Mouse (Mus musculus) cortical plate, adult 2 months (tissue): ENCODE results near the gene Baiap2.

Experiments used
- CTCF ChIP-seq: fragments of 200-500 bp; IDR thresholded peaks from 2 replicates; pipeline ENCODE4 v1.5.1; 2011; ENCODE audit warnings: mild to moderate bottlenecking, control low read depth, low read length; ENCODE audit not compliant: insufficient read depth; ENCODE audit errors: extremely low read depth
- POLR2A ChIP-seq: fragments of 200-500 bp; IDR thresholded peaks from 2 replicates; pipeline ENCODE4 v1.6.1; 2011; ENCODE audit warnings: mild to moderate bottlenecking, low read length, control low read depth; ENCODE audit not compliant: insufficient read depth; ENCODE audit errors: extremely low read depth

DNA sequence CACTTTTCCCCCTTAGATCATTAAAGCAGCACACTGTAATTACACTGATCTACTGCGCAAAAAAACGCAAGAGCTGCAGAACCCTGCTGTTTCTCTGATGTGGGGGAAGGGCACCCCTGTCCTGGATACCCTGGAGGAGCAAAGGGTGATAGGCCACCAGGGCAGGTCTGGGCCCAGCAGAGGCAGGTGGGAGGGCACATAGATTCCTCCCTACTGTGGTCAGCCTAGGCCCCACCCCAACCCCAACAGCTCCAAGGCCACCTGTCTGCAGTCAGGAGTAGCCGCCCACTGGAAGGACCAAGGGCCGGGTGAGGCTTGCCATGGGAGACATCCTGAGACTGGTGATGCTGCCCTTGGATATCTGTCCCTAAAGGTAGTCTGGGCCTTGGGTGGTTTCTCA is 102.8 kb downstream of the Baiap2 start:
- TF ChIP-seq CTCF: no peak
- no peak for TF ChIP-seq POLR2A
